ENCODE assay signal across 7 mouse cellular contexts in the genomic region with DNA sequence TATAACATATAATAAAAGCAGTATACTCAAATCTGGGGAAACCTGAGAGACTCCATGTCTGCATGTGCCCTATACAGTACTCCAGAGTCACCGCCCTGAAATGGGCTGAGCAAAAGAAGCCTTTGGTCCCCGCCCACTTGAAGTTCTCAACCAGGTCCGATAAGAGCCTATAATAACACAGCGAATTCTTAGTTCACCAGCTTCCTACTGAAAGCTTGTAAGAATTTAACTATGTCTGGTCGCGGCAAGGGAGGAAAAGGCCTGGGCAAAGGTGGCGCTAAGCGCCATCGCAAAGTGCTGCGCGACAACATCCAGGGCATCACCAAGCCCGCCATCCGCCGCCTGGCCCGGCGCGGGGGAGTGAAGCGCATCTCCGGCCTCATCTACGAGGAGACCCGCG. TPM values are rescaled to one million over a fixed set of nuclear protein-coding genes. Genes with fewer than 3 reads are reported as not detected.
DNase-seq lines count a peak whose midpoint lies in the region; ATAC-seq lines count a peak whose summit lies in the region.

A gene (plus strand): TSS at position 224 of the 400 bp plus-strand sequence.

- peak within 1 kb of the TSS; percentile 85 for H3K4me3 ChIP-seq in megakaryocyte, embryonic 14.5 days (replicated peaks)

- peak; percentile 82 for DNase-seq in adrenal gland, adult 8-10 months
- peak; percentile 99 for DNase-seq in embryo, embryonic 10.5 days (ENCODE audit: low spot score)
- DNase-seq in gastrocnemius, postnatal 14 days, result peak; percentile 63
- DNase-seq in left cerebral cortex, adult 9 months (ENCODE audit: low spot score in 2 of 2), result peak; percentile 91 to 96
- peak; percentile 86 for DNase-seq in right cerebral cortex, postnatal 25 days

- intact Hi-C loops in gastrocnemius, postnatal 14 days (cut with DNase I; ENCODE audit: low total_unique reads), result no loop called here

- ATAC-seq in inflammation-experienced regulatory T-cells, adult 6 months, result peak; percentile 63

- no peaks in the 10 kb centered on the region for H3K27me3 ChIP-seq in megakaryocyte, embryonic 14.5 days (replicated peaks)

- no peaks in the 10 kb centered on the region for H3K36me3 ChIP-seq in megakaryocyte, embryonic 14.5 days (replicated peaks; ENCODE audit: low read length)

- H3K4me1 ChIP-seq in megakaryocyte, embryonic 14.5 days, result peaks cover 58% of the 10 kb centered on the region

- no peaks in the 10 kb centered on the region for H3K9me3 ChIP-seq in megakaryocyte, embryonic 14.5 days

RNA-seq across cellular contexts. Expression of the gene that starts here (rescaled TPM):
- 100 to 1,000 TPM in 1 of 4 experiments, 10 to 100 TPM in 3; 69.6 to 104 (median 91.8) TPM for total RNA-seq in adrenal gland, adult 8-10 months (2022)
- total RNA-seq in gastrocnemius, postnatal 14 days (2021), result 10 to 100 TPM; 56.8 to 62.2 TPM
- polyA plus RNA-seq in inflammation-experienced regulatory T-cells, adult 6 months (2017; shearing (Covaris generic)), result 10 to 100 TPM in 1 of 3 experiments, 1 to 10 TPM in 1, not detected in 1; 4.1 to 20.2 TPM
- 17.4 and 40.7 TPM in 2 replicates for polyA plus RNA-seq in megakaryocyte, embryonic 14.5 days (2012; ENCODE audit: insufficient read depth, low replicate concordance)

Comparison
In these comparisons a context has a peak if more than half of its experiments do, and no peak if none do; other contexts are left out.
1. Peak in every context shown above with its lines: DNase-seq, ATAC-seq and H3K4me3 ChIP-seq.